Mouse (Mus musculus) stomach, embryonic 14.5 days (tissue): ENCODE measurements around the gene Gdf9. TPM values are rescaled to one million over a fixed set of nuclear protein-coding genes. Genes with fewer than 3 reads are reported as not detected.

ENCODE experiments used
- ATAC-seq: fragments of 200-750 bp; cut with Nextera tagmentation; 2 replicates; pipeline ENCODE4 v1.8.0; 2017; ENCODE audit warnings: low read depth, moderate TSS enrichment; ENCODE audit not compliant: insufficient number of reproducible peaks, insufficient read depth, low FRiP score
- H3K27ac ChIP-seq: fragments of 300-500 bp; sonication (generic); 2 replicates; pipeline ENCODE4 v1.5.1; 2014; ENCODE audit warnings: mild to moderate bottlenecking, low read length, moderate library complexity, mixed read lengths
- H3K27me3 ChIP-seq: fragments of 300-500 bp; sonication (generic); 2 replicates; pipeline ENCODE4 v1.6.1; 2014; ENCODE audit warnings: low read length, control low read depth, mixed read lengths; ENCODE audit not compliant: control insufficient read depth, insufficient read depth
- H3K36me3 ChIP-seq: fragments of 300-500 bp; sonication (generic); 2 replicates; pipeline ENCODE4 v1.6.1; 2014; ENCODE audit warnings: mild to moderate bottlenecking, control low read depth, low read length, moderate library complexity, mixed read lengths; ENCODE audit not compliant: control insufficient read depth, insufficient read depth
- H3K4me1 ChIP-seq: fragments of 300-500 bp; sonication (generic); 2 replicates; pipeline ENCODE4 v1.6.1; 2014; ENCODE audit warnings: low read length, control low read depth, mixed read lengths; ENCODE audit not compliant: control insufficient read depth, insufficient read depth
- H3K4me2 ChIP-seq: fragments of 300-500 bp; sonication (generic); replicated peaks from 2 replicates; pipeline ENCODE4 v1.6.1; 2014; ENCODE audit warnings: low read depth, low read length, control low read depth
- H3K4me3 ChIP-seq: fragments of 300-500 bp; sonication (generic); 2 replicates; pipeline ENCODE4 v1.5.1; 2014; ENCODE audit warnings: low read depth, low read length, control low read depth
- H3K9ac ChIP-seq: fragments of 300-500 bp; sonication (generic); replicated peaks from 2 replicates; pipeline ENCODE4 v1.6.1; 2014; ENCODE audit warnings: low read depth, mild to moderate bottlenecking, control low read depth, low read length, moderate library complexity, mixed read lengths
- H3K9me3 ChIP-seq: fragments of 300-500 bp; sonication (generic); 2 replicates; pipeline ENCODE4 v1.6.1; 2016; ENCODE audit warnings: low read depth, low read length, control low read depth; ENCODE audit not compliant: control insufficient read depth
- WGBS: fragments of 180-500 bp; shearing (Covaris S2); extraction: QIAGEN DNeasy Blood & Tissue Kit; methylation state at CpG from one replicate; pipeline ENCODE4 v1.1.7; 2014; 5-methylcytosine and 5-hydroxymethylcytosine counted together
- polyA plus RNA-seq: library from polyadenylated mRNA; unstranded; fragments of >200 nt; fragmentation: Nextera tagmentation; extraction: Ambion mirVana; gene quantifications from 2 replicates; pipeline ENCODE4 v1.2.1, GENCODE M21; 2014

The Gdf9 gene
- polyA plus RNA-seq, 1 experiment from 2014 or later = 2.2 TPM

DNA sequence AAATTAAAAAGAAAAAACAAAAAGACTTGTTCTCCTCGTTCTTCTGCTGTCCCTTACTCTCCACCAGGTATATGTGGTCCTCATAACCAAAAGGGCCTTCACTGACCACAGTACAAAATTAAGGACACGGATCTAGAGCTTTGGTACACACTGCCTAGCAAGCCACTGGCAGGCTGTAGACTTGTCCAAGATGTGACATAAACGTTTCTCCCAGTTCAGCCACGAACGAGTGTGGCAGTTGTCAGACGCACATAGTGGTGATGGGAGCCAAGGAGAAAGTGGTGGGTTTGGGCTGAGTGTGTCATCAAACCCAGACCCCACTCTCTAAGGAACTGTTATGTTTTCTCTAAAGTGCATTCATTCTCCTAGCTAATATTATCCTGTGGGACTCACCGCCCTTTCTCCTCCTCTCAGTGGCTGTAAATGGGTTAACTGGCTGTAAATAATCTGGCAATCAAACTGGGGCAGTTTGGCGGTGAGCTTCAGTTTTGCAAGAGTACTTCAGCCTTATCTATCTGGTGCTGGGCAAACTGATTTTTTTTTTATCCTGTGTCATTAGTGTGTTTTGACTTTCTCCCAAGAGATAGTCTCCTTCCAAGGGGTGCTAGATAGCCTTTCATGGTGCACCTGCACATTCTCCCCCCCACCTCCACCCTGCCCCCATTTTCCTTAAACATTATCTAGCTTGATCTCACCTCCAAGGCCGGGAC lies 679 bp downstream of the Gdf9 start:
- Histone ChIP-seq H3K9ac (no peak overlapping the region; the same call in 1 of the 2 replicates), H3K4me3 (peak overlapping the region; percentile 89), H3K27ac (peak overlapping the region; percentile 48; the same call in 1 of the 2 replicates), H3K4me1 (peaks cover 10% of the 10 kb centered on the region), H3K4me2 (peak overlapping the region; percentile 50), H3K27me3 (no peaks in the 10 kb centered on the region), H3K9me3 (no peaks in the 10 kb centered on the region), H3K36me3 (peaks cover 5% of the 10 kb centered on the region; the same call in 1 of the 2 replicates)
- peak; percentile 39 for ATAC-seq
- WGBS = 13% methylated on average over 9 of the region's 9 CpGs

DNA sequence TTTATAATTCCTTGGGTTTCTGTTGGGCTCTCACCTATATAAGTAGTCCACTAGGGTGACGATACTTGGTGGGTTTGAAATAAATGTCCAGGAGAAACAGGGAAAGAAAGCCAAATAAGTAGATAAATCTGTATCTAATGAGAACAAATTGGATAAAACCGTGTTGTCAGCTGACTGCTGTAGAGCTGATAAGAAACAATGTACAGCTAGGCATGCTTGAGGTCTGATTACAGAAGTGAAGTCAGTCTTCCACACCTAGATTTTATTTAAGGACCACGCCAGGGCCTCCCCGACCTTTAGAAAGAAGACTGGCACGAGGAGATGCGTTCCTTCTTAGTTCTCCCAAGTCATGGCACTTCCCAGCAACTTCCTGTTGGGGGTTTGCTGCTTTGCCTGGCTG lies 2.2 kb downstream of the Gdf9 start:
- no peaks in the 10 kb centered on the region for H3K9me3 ChIP-seq
- H3K4me1 ChIP-seq = peaks cover 10% of the 10 kb centered on the region
- ATAC-seq = no peak
- no peak overlapping the region for H3K4me2 ChIP-seq
- H3K4me3 ChIP-seq = no peak overlapping the region
- H3K27ac ChIP-seq = no peak overlapping the region
- no peaks in the 10 kb centered on the region for H3K27me3 ChIP-seq
- 60% methylated on average over 6 of the region's 6 CpGs for WGBS
- no peak overlapping the region for H3K9ac ChIP-seq
- peaks cover 5% of the 10 kb centered on the region; the same call in 1 of the 2 replicates for H3K36me3 ChIP-seq

DNA sequence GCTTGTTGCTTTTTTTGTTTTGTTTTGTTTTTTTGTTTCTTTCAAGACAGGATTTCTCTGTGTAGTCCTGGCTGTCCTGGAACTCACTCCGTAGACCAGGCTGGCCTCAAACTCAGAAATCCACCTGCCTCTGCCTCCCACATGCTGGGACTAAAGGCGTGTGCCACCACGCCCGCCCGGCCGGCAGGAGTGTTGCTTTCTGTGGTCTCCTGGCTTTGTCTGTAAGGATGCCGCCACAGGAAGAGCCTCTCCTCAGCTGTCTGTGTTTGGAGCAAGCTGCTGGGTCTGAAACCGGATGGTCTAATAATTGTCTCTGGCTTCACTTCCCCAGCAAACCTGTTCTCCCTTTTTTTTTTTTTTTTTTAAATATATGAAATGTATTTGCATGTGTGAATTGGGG lies 4.7 kb downstream of the Gdf9 start:
- Histone ChIP-seq H3K4me1 (0 out of 2 replicates have a peak, but pooled peaks cover 5% of the 10 kb centered on the region), H3K9me3 (no peaks in the 10 kb centered on the region), H3K4me2 (no peak overlapping the region), H3K4me3 (no peak overlapping the region), H3K27ac (no peak overlapping the region), H3K36me3 (no peaks in the 10 kb centered on the region), H3K27me3 (no peaks in the 10 kb centered on the region), H3K9ac (no peak overlapping the region)
- no peak for ATAC-seq
- WGBS = 86% methylated on average over 8 of the region's 8 CpGs

DNA sequence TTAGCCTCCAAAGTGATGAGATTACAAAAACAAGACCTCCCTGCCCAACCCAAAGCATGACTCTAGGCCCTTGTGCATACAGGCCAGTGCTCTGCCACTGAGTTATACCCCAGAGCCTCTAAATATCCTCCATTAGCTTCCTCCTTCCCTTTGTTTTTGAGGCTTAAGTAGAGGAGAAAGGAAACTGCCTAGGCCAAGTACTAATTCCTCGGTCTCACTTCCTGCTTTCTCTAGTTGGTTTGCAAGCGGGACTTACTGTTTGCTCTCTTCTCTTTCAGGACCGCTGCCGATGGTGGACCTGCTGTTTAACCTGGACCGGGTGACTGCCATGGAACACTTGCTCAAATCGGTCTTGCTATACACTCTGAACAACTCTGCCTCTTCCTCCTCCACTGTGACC lies 5.5 kb downstream of the Gdf9 start:
- WGBS = 86% methylated on average over 6 of the region's 6 CpGs
- Histone ChIP-seq H3K36me3 (no peaks in the 10 kb centered on the region), H3K9me3 (no peaks in the 10 kb centered on the region), H3K27me3 (no peaks in the 10 kb centered on the region), H3K4me1 (0 out of 2 replicates have a peak, but pooled peaks cover 4% of the 10 kb centered on the region), H3K4me2 (no peak overlapping the region), H3K9ac (no peak overlapping the region), H3K4me3 (no peak overlapping the region), H3K27ac (no peak overlapping the region)
- ATAC-seq = no peak

DNA sequence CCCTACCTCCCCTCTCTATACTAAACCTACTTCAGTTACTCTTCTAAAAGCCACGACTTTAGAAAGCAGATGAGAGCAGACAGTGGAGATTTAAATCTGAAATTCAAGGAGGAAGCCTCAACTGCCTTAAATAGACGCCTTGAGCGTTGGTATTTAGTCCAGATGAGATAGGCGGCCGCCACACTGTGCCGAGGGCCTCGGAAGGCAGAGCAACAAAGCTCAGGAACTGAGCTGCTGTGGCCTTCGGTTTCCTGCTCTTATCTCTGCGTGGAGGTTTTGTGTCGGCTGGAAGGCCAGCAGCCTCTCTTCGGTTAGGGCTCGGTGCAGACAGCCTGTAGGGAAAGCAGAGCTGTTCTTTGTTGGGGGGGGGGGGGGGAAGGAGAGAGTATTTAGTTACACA lies 11.1 kb downstream of the Gdf9 start:
- Histone ChIP-seq H3K36me3 (no peaks in the 10 kb centered on the region), H3K27me3 (no peaks in the 10 kb centered on the region), H3K4me2 (no peak overlapping the region), H3K4me3 (no peak overlapping the region), H3K9me3 (no peaks in the 10 kb centered on the region), H3K4me1 (no peaks in the 10 kb centered on the region), H3K9ac (no peak overlapping the region), H3K27ac (no peak overlapping the region)
- 28% methylated on average over 12 of the region's 12 CpGs for WGBS
- no peak for ATAC-seq

DNA sequence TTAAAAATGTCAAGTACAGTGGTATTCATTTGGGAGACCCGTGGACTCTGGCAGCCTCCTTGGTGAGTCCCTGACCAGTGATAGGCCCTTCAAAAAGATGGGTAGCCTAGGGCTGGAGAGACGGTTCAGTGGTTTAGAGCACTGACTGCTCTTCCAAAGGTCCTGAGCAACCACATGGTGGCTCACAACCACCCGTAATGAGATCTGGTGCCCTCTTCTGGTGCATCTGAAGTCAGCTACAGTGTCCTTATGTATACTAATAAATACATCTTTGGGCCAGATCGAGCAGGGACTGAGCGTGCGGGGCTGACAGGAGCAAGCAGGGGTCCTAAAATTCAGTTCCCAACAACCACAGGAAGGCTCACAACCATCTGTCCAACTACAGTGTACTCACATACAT lies 13.0 kb downstream of the Gdf9 start:
- WGBS = 24% methylated on average over 6 of the region's 6 CpGs
- Histone ChIP-seq H3K36me3 (no peaks in the 10 kb centered on the region), H3K9me3 (no peaks in the 10 kb centered on the region), H3K4me2 (no peak overlapping the region), H3K4me1 (no peaks in the 10 kb centered on the region), H3K4me3 (no peak overlapping the region), H3K27me3 (no peaks in the 10 kb centered on the region), H3K9ac (no peak overlapping the region), H3K27ac (no peak overlapping the region)
- no peak for ATAC-seq

DNA sequence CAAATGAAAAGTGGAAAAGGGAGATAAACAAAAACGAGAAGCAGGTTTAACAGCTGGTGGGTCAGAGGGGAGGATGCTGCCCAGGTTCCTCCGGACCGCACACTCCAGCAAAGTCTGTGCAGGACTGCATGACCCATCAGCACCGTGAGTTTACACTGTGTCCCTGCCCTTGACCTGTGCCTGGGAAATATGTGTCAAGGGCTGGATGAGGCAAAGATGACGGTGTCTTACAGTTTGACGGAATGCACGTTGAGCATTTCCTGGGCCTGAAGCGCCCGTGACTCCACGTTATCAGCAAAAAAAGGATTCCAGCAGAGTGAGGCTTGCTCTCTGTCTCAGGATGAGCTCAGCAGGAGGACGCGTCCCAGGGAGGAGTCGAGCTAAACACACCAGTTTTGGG lies 14.7 kb downstream of the Gdf9 start:
- H3K4me1 ChIP-seq = no peaks in the 10 kb centered on the region
- H3K9ac ChIP-seq = no peak overlapping the region
- no peaks in the 10 kb centered on the region for H3K27me3 ChIP-seq
- no peaks in the 10 kb centered on the region for H3K36me3 ChIP-seq
- no peaks in the 10 kb centered on the region for H3K9me3 ChIP-seq
- H3K4me2 ChIP-seq = no peak overlapping the region
- 58% methylated on average over 13 of the region's 13 CpGs for WGBS
- H3K4me3 ChIP-seq = no peak overlapping the region
- no peak overlapping the region for H3K27ac ChIP-seq
- no peak for ATAC-seq

DNA sequence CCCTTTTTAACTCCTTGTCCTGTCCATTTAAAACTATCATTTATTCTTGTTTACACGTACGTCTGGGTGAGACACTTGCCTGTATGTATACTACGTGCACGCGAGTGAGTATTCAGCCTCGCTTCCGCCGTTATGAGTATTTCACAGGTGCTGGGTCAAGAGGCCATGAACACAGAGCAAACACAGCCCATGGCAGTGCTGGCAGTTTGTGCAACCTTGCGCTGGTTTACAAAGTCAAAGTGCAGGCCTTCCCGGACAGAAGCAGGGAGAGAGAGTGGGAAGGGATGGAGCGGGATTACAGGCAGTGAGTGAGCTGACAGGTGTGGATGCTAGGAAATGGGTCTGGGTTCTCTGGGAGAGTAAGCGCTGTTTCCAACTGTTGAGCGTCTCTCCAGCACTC lies 15.4 kb downstream of the Gdf9 start:
- no peaks in the 10 kb centered on the region for H3K27me3 ChIP-seq
- no peak overlapping the region for H3K4me3 ChIP-seq
- WGBS = 68% methylated on average over 13 of the region's 13 CpGs
- no peaks in the 10 kb centered on the region for H3K36me3 ChIP-seq
- H3K27ac ChIP-seq = no peak overlapping the region
- no peak overlapping the region for H3K4me2 ChIP-seq
- no peaks in the 10 kb centered on the region for H3K9me3 ChIP-seq
- H3K4me1 ChIP-seq = no peaks in the 10 kb centered on the region
- H3K9ac ChIP-seq = no peak overlapping the region
- no peak for ATAC-seq

DNA sequence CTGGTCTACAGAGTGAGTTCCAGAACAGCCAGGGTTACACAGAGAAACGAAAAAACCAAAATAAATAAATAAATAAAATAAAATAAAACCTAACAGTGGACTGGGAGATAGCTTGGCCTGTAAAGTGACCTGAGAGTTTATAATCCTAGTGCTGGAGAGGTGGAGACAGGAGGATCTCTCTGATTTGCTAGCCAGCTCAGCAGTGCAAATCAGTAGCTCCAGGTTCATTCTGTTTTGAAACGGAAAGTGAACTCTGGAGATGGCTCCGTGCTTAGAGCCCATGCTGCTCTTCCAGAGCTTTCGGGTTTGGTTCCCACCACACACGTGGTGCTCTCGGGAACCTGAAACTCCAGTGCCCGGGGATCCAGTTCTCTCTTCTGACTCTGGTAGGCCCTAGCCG lies 17.2 kb downstream of the Gdf9 start:
- Histone ChIP-seq H3K4me3 (no peak overlapping the region), H3K27me3 (no peaks in the 10 kb centered on the region), H3K9ac (no peak overlapping the region), H3K4me1 (no peaks in the 10 kb centered on the region), H3K4me2 (no peak overlapping the region), H3K36me3 (no peaks in the 10 kb centered on the region), H3K9me3 (no peaks in the 10 kb centered on the region), H3K27ac (no peak overlapping the region)
- WGBS = 86% methylated on average over 8 of the region's 8 CpGs
- no peak for ATAC-seq
